Mouse (Mus musculus) heart, embryonic 10.5 days (tissue): ENCODE results near the gene Miga2. TPM values are rescaled to one million over a fixed set of nuclear protein-coding genes. Genes with fewer than 3 reads are reported as not detected.
A peak's percentile ranks its signal among the peaks of the same experiment; 100 is the strongest.

Experiments
- DNase-seq: peaks from one replicate; pipeline ENCODE4 v3.0.0-alpha.2; 2017; ENCODE audit warnings: low spot score
- H3K27ac ChIP-seq: fragments of 300-500 bp; sonication (generic); 2 replicates; pipeline ENCODE4 v1.5.1; 2016; ENCODE audit warnings: mild to moderate bottlenecking
- H3K27me3 ChIP-seq: fragments of 300-500 bp; sonication (generic); 2 replicates; pipeline ENCODE4 v1.6.1; 2016; ENCODE audit warnings: mild to moderate bottlenecking; ENCODE audit not compliant: poor library complexity, insufficient read depth, severe bottlenecking
- H3K36me3 ChIP-seq: fragments of 300-500 bp; sonication (generic); 2 replicates; pipeline ENCODE4 v1.6.1; 2016; ENCODE audit warnings: mild to moderate bottlenecking, moderate library complexity
- H3K4me1 ChIP-seq: fragments of 300-500 bp; sonication (generic); 2 replicates; pipeline ENCODE4 v1.6.1; 2016; ENCODE audit warnings: mild to moderate bottlenecking
- H3K4me3 ChIP-seq: fragments of 300-500 bp; sonication (generic); 2 replicates; pipeline ENCODE4 v1.5.1; 2016; ENCODE audit warnings: mild to moderate bottlenecking, moderate library complexity
- H3K9me3 ChIP-seq: fragments of 300-500 bp; sonication (generic); 2 replicates; pipeline ENCODE4 v1.6.1; 2016; ENCODE audit warnings: mild to moderate bottlenecking, moderate library complexity
- WGBS: fragments of 180-500 bp; shearing (Covaris S2); methylation state at CpG from one replicate; pipeline ENCODE4 v1.1.7; 2016; 5-methylcytosine and 5-hydroxymethylcytosine counted together
- polyA plus RNA-seq: library from polyadenylated mRNA; unstranded; fragments of >200 nt; fragmentation: Nextera tagmentation; extraction: Ambion mirVana; gene quantifications from 2 replicates; pipeline ENCODE4 v1.2.1, GENCODE M21; 2016

Gene Miga2
- polyA plus RNA-seq, 1 experiment from 2014 or later: 28.2 TPM

DNA sequence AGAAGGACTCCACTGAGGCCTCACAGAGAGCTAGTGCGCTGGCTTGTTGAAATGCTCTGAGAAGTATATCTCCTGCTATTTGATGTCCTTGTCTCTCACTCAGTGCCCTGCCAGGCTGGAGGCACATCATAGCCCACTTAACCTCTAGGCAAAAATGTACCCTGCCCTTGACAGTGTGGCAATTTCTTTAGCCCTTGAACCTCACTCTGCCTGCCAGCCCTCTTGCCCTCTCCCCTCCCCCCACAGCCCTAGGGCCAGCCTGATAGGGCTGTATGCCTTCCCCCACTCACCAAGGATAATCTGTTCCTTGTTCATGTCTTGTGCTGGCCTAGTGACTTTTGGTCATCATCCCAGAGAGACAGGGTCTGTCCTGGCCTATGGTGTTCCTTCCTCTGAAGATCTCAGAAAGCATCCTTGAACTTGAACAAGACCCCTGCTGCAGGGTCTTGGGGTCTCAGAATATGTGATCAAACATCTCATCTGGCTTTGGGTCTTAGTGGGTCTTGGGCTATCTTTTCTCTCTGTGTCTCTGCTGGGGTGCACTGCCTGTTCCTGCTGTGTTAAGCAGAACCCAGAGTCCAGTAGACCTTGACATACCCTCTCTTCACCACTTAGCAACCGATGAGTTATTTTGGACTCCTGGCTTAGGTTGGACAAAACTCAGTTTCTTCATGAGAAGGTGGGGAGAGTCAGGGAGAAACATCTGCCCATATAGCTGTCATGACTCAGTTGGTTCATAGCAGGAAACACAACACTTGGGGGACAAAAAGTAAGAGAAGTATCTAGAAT is 1.4 kb downstream of the Miga2 start:
- WGBS: 77% methylated on average over 2 of the region's 2 CpGs
- H3K4me3 ChIP-seq: peak overlapping the region; percentile 89
- peaks cover 43% of the 10 kb centered on the region for H3K36me3 ChIP-seq
- no peak for DNase-seq
- H3K4me1 ChIP-seq: peaks cover 21% of the 10 kb centered on the region
- H3K27ac ChIP-seq: peak overlapping the region; percentile 93
- H3K9me3 ChIP-seq: no peaks in the 10 kb centered on the region
- H3K27me3 ChIP-seq: no peaks in the 10 kb centered on the region

DNA sequence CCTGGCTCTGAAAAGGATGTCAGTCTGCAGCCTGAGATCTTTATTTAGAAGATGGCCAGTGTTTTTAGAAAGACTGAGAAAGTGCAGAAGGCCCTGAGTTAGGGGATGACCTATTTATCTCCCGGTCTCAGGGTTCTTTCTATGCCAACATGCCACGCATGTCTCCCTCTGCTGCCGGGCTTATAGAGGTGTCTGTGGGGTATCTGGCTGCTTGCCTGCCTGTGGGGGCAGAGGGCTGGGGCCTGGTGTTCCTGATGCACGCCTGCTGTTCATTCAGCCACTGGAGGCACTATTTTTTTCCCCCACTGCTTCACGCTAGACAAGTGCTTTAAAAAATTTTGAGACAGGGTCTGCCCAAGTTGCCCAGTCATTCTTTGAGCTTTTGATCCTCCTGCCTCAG is 2.2 kb downstream of the Miga2 start:
- H3K27me3 ChIP-seq: no peaks in the 10 kb centered on the region
- H3K4me1 ChIP-seq: peaks cover 21% of the 10 kb centered on the region
- no peaks in the 10 kb centered on the region for H3K9me3 ChIP-seq
- peaks cover 51% of the 10 kb centered on the region for H3K36me3 ChIP-seq
- H3K27ac ChIP-seq: no peak overlapping the region; the same call in 1 of the 2 replicates
- no peak overlapping the region for H3K4me3 ChIP-seq
- no peak for DNase-seq
- WGBS: 66% methylated on average over 5 of the region's 5 CpGs

DNA sequence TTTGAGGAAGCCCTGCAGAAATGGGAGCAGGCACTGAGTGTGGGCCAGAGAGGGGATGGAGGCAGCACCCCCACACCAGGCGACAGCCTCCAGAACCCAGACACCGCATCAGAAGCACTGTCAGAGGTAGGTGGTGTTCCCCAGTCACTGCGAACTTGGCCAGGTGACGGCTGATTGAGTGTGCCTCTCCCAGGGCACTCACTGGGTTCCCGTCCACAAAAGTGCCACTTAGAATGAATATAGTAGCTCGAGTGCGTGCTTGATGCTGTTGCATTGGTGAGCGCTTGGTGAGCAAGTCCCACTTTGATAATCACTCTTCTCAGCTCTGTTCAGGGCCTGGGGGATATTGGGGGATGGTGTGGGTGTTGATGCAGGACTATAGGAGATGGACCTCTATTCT is 7.5 kb downstream of the Miga2 start:
- no peaks in the 10 kb centered on the region for H3K9me3 ChIP-seq
- DNase-seq: no peak

DNA sequence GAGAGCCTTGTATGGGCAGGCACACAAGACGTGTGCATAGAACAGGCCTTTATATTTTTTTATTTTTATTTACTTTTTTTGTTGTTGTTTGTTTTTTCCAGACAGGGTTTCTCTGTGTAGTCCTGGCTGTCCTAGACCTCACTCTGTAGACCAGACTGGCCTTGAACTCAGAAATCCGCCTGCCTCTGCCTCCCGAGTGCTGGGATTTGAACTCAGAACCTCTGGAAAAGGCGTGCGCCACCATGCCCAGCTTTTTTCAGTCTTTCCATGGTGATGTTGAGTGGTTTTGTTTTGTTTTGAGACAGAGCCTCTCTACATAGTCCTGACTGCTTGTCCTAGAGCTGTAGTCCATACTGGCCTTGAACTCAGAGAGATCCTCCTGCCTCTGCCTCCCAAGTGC is 8.7 kb downstream of the Miga2 start:
- no peak overlapping the region for H3K4me3 ChIP-seq
- DNase-seq: no peak
- H3K27ac ChIP-seq: no peak overlapping the region
- no peaks in the 10 kb centered on the region for H3K9me3 ChIP-seq
- H3K27me3 ChIP-seq: no peaks in the 10 kb centered on the region
- H3K36me3 ChIP-seq: peaks cover 99% of the 10 kb centered on the region
- H3K4me1 ChIP-seq: 0 out of 2 replicates have a peak, but pooled peaks cover 2% of the 10 kb centered on the region
- WGBS: 95% methylated on average over 5 of the region's 5 CpGs

More for the DNA sequence above, 7.5 kb downstream of the Miga2 start:
- Histone ChIP-seq H3K4me1 (0 out of 2 replicates have a peak, but pooled peaks cover 3% of the 10 kb centered on the region), H3K36me3 (peaks cover 98% of the 10 kb centered on the region), H3K4me3 (no peak overlapping the region), H3K27ac (no peak overlapping the region), H3K27me3 (no peaks in the 10 kb centered on the region)
- WGBS: 94% methylated on average over 8 of the region's 8 CpGs

DNA sequence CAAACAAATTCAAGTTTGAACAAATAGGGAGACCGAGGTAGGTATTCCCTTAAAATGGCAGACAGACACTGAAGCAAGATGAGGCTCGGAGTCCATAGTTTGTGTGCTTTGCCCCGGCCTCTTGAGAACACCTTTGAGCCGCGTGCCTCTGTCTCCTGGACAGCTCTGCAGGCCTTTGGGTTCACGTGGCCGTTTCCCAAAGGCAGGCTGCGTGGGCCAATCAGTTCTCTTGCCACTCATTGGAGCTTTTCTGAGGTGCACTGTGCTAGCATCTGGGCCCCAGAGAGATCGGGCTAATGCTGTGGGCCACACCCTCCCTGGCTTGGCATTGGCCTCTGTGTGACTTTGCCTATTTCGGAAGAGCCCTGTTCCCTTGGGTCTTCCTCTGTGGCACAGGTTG is 11.9 kb downstream of the Miga2 start:
- H3K4me1 ChIP-seq: peaks cover 10% of the 10 kb centered on the region; the same call in 1 of the 2 replicates
- H3K4me3 ChIP-seq: no peak overlapping the region
- H3K27ac ChIP-seq: no peak overlapping the region
- no peak for DNase-seq
- H3K36me3 ChIP-seq: peaks cover 99% of the 10 kb centered on the region
- H3K9me3 ChIP-seq: no peaks in the 10 kb centered on the region
- no peaks in the 10 kb centered on the region for H3K27me3 ChIP-seq
- WGBS: 94% methylated on average over 10 of the region's 10 CpGs

DNA sequence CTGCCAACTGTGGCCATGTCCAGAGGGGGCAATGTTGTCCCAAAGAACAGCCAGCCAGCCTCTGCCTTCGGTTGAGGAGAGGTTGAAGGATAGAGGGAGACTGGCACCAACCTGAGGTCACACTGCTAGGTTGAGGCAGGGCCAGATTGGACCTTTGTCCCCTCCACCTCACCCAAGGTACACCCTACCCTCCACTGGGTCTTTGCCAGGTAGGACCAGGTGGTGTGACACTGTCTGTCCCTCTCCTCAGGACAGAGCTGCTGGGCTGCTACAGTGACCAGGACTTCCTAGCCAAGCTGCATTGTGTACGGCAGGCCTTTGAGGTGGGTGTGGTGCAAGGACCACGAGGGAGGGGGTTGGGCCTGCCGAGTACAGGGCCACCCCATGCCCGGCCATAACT is 13.7 kb downstream of the Miga2 start:
- H3K27ac ChIP-seq: no peak overlapping the region
- DNase-seq: no peak
- 82% methylated on average over 5 of the region's 5 CpGs for whole genome bisulfite sequencing
- no peaks in the 10 kb centered on the region for H3K27me3 ChIP-seq
- peaks cover 99% of the 10 kb centered on the region for H3K36me3 ChIP-seq
- H3K9me3 ChIP-seq: no peaks in the 10 kb centered on the region
- peaks cover 10% of the 10 kb centered on the region; the same call in 1 of the 2 replicates for H3K4me1 ChIP-seq
- no peak overlapping the region for H3K4me3 ChIP-seq

DNA sequence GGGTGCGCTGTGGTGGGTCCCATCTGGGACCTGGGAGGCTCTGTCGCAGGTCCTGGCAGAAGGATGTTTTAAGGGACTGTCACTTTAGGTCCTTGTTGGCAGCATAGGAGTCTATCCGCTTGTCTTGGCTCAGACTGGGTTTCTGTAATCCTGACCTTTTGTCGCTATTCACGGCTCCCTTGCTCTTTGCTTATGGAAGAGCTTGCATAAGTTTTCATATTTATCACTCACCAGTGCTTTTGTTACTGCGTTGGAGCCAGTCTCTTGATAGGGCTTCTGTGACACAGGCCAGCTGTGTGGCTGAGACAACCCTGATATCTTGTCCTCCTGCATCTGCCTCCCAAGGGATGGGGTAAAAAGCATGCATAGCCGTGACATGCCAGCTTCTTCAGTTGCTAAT is 15.3 kb downstream of the Miga2 start:
- 81% methylated on average over 7 of the region's 7 CpGs for WGBS
- Histone ChIP-seq H3K27me3 (no peaks in the 10 kb centered on the region), H3K4me1 (peaks cover 10% of the 10 kb centered on the region; the same call in 1 of the 2 replicates), H3K9me3 (no peaks in the 10 kb centered on the region), H3K4me3 (no peak overlapping the region), H3K36me3 (peaks cover 99% of the 10 kb centered on the region), H3K27ac (peak overlapping the region; percentile 64; the same call in 1 of the 2 replicates)
- no peak for DNase-seq

DNA sequence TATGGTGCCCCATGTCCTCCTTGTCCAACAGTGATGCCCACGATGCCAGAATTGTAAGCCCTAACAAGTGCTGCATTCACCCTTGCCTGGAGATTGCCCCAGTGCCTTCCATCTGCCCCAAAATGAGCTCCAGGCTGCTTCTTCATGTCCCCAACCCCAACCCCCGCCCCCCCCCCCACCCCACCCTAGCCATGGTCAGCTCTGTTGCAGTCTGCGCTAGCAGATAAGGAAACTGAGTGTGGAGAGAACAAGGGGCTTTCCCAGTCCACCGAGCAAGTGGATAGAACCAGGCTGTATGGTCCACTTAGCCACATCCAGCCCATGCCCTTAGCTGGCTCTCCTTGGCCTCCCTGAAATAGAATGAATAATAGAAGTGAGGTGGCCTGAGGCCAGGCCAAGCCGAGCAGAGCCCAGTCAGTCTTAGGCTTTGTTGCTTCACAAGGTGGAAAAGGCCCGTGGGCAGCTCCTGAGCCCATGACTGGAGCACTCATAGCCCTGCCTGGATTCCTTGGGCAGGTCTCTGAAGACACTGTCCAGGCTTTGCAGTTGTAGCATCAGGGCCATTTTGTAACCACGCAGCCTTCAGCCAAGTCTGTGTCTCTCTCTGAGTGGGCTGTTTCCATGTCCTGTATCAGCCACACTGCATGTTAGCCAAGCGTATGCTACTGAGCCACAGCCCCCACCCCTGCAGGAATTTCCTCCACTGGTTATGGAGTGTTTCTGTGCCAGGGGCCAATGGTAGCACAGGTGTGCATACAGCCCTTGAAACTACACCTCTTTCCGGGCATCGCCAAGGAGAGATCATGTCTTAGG is 16.7 kb downstream of the Miga2 start:
- 84% methylated on average over 10 of the region's 10 CpGs for WGBS
- Histone ChIP-seq H3K36me3 (peaks cover 100% of the 10 kb centered on the region), H3K4me1 (peaks cover 10% of the 10 kb centered on the region; the same call in 1 of the 2 replicates), H3K27ac (peak overlapping the region; percentile 37; the same call in 1 of the 2 replicates), H3K9me3 (no peaks in the 10 kb centered on the region), H3K27me3 (no peaks in the 10 kb centered on the region), H3K4me3 (no peak overlapping the region)
- peak; percentile 83 for DNase-seq

DNA sequence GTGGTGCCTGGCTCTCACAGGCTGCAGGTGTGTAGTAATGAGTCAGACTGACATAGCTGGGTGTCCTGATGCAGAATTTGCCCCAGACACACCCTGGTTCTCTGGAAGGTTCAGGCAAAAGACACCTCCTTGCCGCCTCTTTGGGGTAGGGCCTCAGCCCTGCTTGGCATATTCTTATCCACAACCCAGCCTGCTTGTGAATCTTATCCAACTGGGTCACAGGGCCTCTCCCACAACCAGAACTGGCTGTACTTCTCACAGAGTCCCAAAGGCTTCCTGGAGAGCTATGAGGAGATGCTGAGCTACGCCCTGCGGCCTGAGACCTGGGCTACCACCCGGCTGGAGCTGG is 17.3 kb downstream of the Miga2 start:
- Histone ChIP-seq H3K9me3 (no peaks in the 10 kb centered on the region), H3K27me3 (no peaks in the 10 kb centered on the region), H3K36me3 (peaks cover 95% of the 10 kb centered on the region), H3K4me1 (peaks cover 10% of the 10 kb centered on the region; the same call in 1 of the 2 replicates), H3K4me3 (no peak overlapping the region), H3K27ac (peak overlapping the region; percentile 24; the same call in 1 of the 2 replicates)
- 91% methylated on average over 4 of the region's 4 CpGs for WGBS
- DNase-seq: no peak

DNA sequence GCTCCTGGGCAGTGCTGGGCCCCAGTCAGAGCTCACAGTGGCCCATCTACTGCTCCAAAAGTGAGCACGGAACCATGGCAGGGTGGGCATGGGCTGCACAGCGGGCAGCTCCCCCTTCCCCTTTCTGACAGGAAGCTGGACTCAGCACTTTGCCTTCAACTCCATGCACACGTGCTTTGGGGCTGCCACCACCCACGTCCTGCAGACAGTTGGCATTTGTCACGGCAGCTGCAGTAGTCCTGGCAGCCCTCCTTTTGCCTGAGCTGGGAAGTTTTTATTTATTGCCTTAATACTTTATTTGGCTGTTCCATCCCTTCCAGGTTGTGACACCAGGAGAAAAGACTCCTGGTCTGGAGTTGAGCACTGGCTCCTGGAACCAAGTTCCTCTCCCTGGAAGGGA is 20.8 kb downstream of the Miga2 start:
- 75% methylated on average over 5 of the region's 5 CpGs for WGBS
- no peaks in the 10 kb centered on the region for H3K9me3 ChIP-seq
- no peak overlapping the region for H3K4me3 ChIP-seq
- H3K4me1 ChIP-seq: peaks cover 7% of the 10 kb centered on the region; the same call in 1 of the 2 replicates
- no peak for DNase-seq
- H3K27ac ChIP-seq: no peak overlapping the region
- no peaks in the 10 kb centered on the region for H3K27me3 ChIP-seq
- peaks cover 60% of the 10 kb centered on the region for H3K36me3 ChIP-seq

DNA sequence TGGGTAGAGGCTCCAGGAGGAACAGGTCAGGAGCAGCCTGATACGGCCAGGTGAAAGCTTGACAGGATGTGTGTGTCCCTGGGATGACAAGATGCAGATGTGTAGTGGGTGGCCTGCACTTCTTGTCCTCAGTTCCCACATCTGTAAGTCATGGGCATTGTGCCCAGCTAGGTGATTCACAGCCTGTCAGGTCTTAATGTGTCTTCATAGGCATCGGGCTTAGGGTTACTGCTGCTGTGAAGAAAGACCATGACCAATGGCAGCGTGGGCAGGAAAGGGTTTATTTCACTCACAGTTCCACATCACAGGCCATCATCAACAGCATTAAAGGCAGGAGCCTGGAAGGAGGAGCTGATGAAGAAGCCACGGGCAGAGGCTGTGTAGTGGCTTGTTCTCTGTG is 21.6 kb downstream of the Miga2 start:
- Histone ChIP-seq H3K36me3 (peaks cover 53% of the 10 kb centered on the region), H3K27me3 (no peaks in the 10 kb centered on the region), H3K9me3 (no peaks in the 10 kb centered on the region), H3K4me3 (no peak overlapping the region), H3K4me1 (peaks cover 1% of the 10 kb centered on the region; the same call in 1 of the 2 replicates), H3K27ac (no peak overlapping the region)
- no peak for DNase-seq
- WGBS: 87% methylated on average over 4 of the region's 4 CpGs

DNA sequence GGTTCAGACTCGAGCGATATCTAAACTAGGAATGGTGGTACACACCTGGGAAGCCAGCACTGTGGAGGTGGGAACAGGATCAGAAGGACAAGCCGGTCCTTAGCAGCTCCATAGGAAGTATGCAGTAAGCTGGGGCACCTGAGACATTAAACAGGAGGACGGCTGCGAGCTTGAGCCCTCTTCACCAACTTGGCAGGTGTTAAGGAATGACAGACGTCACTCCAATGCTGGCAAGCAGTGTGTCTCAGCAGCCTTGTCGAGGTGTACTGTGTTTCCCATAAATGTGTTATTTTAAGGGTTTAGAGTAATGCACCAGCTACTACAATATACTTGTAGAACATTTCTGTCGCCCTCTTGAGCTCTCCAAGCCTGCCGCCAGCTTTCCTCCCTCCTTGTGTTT is 22.9 kb downstream of the Miga2 start:
- DNase-seq: no peak
- 82% methylated on average over 9 of the region's 9 CpGs for WGBS
- H3K27ac ChIP-seq: no peak overlapping the region

DNA sequence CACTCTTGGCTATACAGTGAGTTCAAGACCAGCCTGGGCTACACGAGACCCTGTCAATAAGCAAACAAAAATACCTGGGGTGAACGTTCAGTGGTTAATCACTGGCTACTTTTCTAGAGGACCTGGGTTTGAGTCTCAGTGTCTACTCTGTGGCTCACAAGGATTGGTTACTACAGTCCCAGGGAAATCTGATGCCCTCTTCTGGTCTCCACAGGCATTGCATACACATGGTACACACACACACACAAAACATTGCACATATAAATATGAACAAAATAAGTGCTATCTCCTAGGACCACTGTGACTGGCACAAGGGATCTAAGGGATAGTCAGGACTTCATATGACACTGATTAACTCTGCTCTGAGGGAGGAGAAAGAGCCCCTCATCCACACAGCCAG is 25.0 kb downstream of the Miga2 start:
- H3K4me3 ChIP-seq: no peak overlapping the region
- H3K9me3 ChIP-seq: no peaks in the 10 kb centered on the region
- WGBS: 91% methylated on average over 2 of the region's 2 CpGs
- no peak overlapping the region for H3K27ac ChIP-seq
- DNase-seq: no peak
- peaks cover 19% of the 10 kb centered on the region for H3K36me3 ChIP-seq
- H3K4me1 ChIP-seq: peaks cover 25% of the 10 kb centered on the region
- no peaks in the 10 kb centered on the region for H3K27me3 ChIP-seq

More for the DNA sequence above, 22.9 kb downstream of the Miga2 start:
- Histone ChIP-seq H3K9me3 (no peaks in the 10 kb centered on the region), H3K36me3 (peaks cover 39% of the 10 kb centered on the region), H3K4me1 (peaks cover 12% of the 10 kb centered on the region; the same call in 1 of the 2 replicates), H3K4me3 (no peak overlapping the region), H3K27me3 (no peaks in the 10 kb centered on the region)
